Mouse (Mus musculus) midbrain, postnatal 0 days (tissue): ENCODE measurements at regions not wholly inside any gene's neighbourhood (a gene's known extent, or its start where the extent isn't known, plus 50 kb on each side); places are given as distances from the start of the nearest gene placed in this dataset.

Experiments
- ATAC-seq: fragments of 200-750 bp; cut with Nextera tagmentation; 2 replicates; pipeline ENCODE4 v1.8.0; 2017; ENCODE audit warnings: moderate number of reproducible peaks, mild to moderate bottlenecking, moderate TSS enrichment, moderate library complexity; ENCODE audit not compliant: low FRiP score
- DNase-seq: peaks from one replicate; pipeline ENCODE4 v3.0.0-alpha.2; 2015; ENCODE audit warnings: low spot score
- H3K27ac ChIP-seq: fragments of 300-500 bp; sonication (generic); 2 replicates; pipeline ENCODE4 v1.5.1; 2014; ENCODE audit warnings: low read depth, mild to moderate bottlenecking, low read length, mixed read lengths
- H3K27me3 ChIP-seq: fragments of 300-500 bp; sonication (generic); 2 replicates; pipeline ENCODE4 v1.6.1; 2014; ENCODE audit warnings: low read length, control low read depth, mixed read lengths; ENCODE audit not compliant: insufficient read depth
- H3K36me3 ChIP-seq: fragments of 300-500 bp; sonication (generic); 2 replicates; pipeline ENCODE4 v1.6.1; 2014; ENCODE audit warnings: low read length, control low read depth, mixed read lengths; ENCODE audit not compliant: insufficient read depth
- H3K4me1 ChIP-seq: fragments of 300-500 bp; sonication (generic); 2 replicates; pipeline ENCODE4 v1.6.1; 2014; ENCODE audit warnings: mild to moderate bottlenecking, control low read depth, antibody characterized with exemption, low read length, mixed read lengths; ENCODE audit not compliant: insufficient read depth
- H3K4me2 ChIP-seq: fragments of 300-500 bp; sonication (generic); 2 replicates; pipeline ENCODE4 v1.6.1; 2014; ENCODE audit warnings: low read depth, mild to moderate bottlenecking, low read length, mixed read lengths; ENCODE audit not compliant: poor library complexity, severe bottlenecking
- H3K4me3 ChIP-seq: fragments of 300-500 bp; sonication (generic); 2 replicates; pipeline ENCODE4 v1.5.1; 2014; ENCODE audit warnings: low read depth, mild to moderate bottlenecking, low read length, moderate library complexity
- H3K9ac ChIP-seq: fragments of 300-500 bp; sonication (generic); replicated peaks from 2 replicates; pipeline ENCODE4 v1.6.1; 2014; ENCODE audit warnings: mild to moderate bottlenecking, low read length, moderate library complexity, mixed read lengths; ENCODE audit not compliant: poor library complexity, severe bottlenecking
- H3K9me3 ChIP-seq: fragments of 300-500 bp; sonication (generic); 2 replicates; pipeline ENCODE4 v1.6.1; 2016; ENCODE audit warnings: low read length, control low read depth
- CTCF ChIP-seq: IDR thresholded peaks from 2 replicates; pipeline ENCODE4 v1.5.1; 2016; ENCODE audit warnings: antibody characterized with exemption, mild to moderate bottlenecking
- WGBS: fragments of 180-500 bp; shearing (Covaris S2); extraction: QIAGEN DNeasy Blood & Tissue Kit; methylation state at CpG from one replicate; pipeline ENCODE4 v1.1.7; 2014; 5-methylcytosine and 5-hydroxymethylcytosine counted together

DNA sequence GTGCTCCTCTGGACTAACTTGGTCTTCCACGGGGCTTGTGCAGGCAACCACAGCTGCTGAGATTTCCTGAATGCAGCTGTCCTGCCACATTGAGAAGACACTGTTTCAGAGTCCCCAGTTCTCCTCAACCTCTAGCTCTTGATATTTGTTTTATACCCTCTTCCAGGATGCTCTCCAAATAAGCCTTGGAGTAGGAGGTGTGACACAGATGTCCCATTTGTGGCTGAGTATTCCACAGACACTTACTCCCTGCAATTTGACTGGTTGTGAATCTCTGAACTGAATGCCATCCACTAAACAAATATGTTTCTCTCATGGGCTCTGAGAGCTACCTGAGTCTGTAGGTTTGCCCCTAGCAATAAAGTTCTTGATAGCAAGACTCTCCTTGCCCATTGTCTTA is 140.5 kb upstream of the Nckap5 start:
- Histone ChIP-seq H3K9me3 (no peaks in the 10 kb centered on the region), H3K4me3 (no peak overlapping the region), H3K4me1 (no peaks in the 10 kb centered on the region), H3K4me2 (no peak overlapping the region), H3K36me3 (no peaks in the 10 kb centered on the region), H3K27ac (no peak overlapping the region), H3K9ac (no peak overlapping the region), H3K27me3 (no peaks in the 10 kb centered on the region)
- 93% methylated on average over 1 of the region's 1 CpGs for WGBS
- no peak for TF ChIP-seq CTCF
- DNase-seq (no peak), ATAC-seq (no peak)

- H3K4me2 ChIP-seq = no peak overlapping the region
- no peak for ATAC-seq
- H3K9ac ChIP-seq = no peak overlapping the region
- peak; percentile 33 for TF ChIP-seq CTCF
- DNase-seq = no peak
- H3K9me3 ChIP-seq = no peaks in the 10 kb centered on the region
- H3K4me3 ChIP-seq = no peak overlapping the region
- H3K4me1 ChIP-seq = no peaks in the 10 kb centered on the region
- no peaks in the 10 kb centered on the region for H3K27me3 ChIP-seq
- H3K27ac ChIP-seq = no peak overlapping the region
- no peaks in the 10 kb centered on the region for H3K36me3 ChIP-seq
Measured at GRCm38 (mm10) chr1:126966394-126966793, 135.8 kb upstream of the Nckap5 start.

- H3K27me3 ChIP-seq = no peaks in the 10 kb centered on the region
- no peak overlapping the region for H3K4me2 ChIP-seq
- no peak overlapping the region for H3K9ac ChIP-seq
- ATAC-seq (peak; percentile 65; the same call in 1 of the 2 replicates), DNase-seq (peak; percentile 68)
- H3K27ac ChIP-seq = peak overlapping the region; percentile 58
- no peaks in the 10 kb centered on the region for H3K9me3 ChIP-seq
- no peaks in the 10 kb centered on the region for H3K36me3 ChIP-seq
- WGBS = 54% methylated on average over 12 of the region's 12 CpGs
- TF ChIP-seq CTCF = no peak
- H3K4me3 ChIP-seq = no peak overlapping the region
- peaks cover 3% of the 10 kb centered on the region for H3K4me1 ChIP-seq
Measured at GRCm38 (mm10) chr1:126955839-126956720, 125.5 kb upstream of the Nckap5 start.

- no peaks in the 10 kb centered on the region for H3K9me3 ChIP-seq
- no peak overlapping the region for H3K9ac ChIP-seq
- ATAC-seq = no peak
- H3K27me3 ChIP-seq = no peaks in the 10 kb centered on the region
- H3K27ac ChIP-seq = no peak overlapping the region
- no peak overlapping the region for H3K4me3 ChIP-seq
- peak; percentile 30; the same call in 1 of the 2 replicates for TF ChIP-seq CTCF
- H3K4me1 ChIP-seq = no peaks in the 10 kb centered on the region
- no peak overlapping the region for H3K4me2 ChIP-seq
- DNase-seq = no peak
- 95% methylated on average over 1 of the region's 1 CpGs for WGBS
- H3K36me3 ChIP-seq = no peaks in the 10 kb centered on the region
Measured at GRCm38 (mm10) chr1:126947860-126948259, 117.3 kb upstream of the Nckap5 start.

- Histone ChIP-seq H3K27me3 (no peaks in the 10 kb centered on the region), H3K4me3 (no peak overlapping the region), H3K4me2 (no peak overlapping the region), H3K27ac (no peak overlapping the region), H3K36me3 (no peaks in the 10 kb centered on the region), H3K4me1 (no peaks in the 10 kb centered on the region), H3K9ac (no peak overlapping the region), H3K9me3 (no peaks in the 10 kb centered on the region)
- ATAC-seq (no peak), DNase-seq (no peak)
- no peak for TF ChIP-seq CTCF
- WGBS = 51% methylated on average over 4 of the region's 4 CpGs
Measured at GRCm38 (mm10) chr1:126932658-126933057, 102.1 kb upstream of the Nckap5 start.

GRCm38 (mm10) chr1:126931754-126932153 is 101.2 kb upstream of the Nckap5 start:
- Histone ChIP-seq H3K27ac (no peak overlapping the region), H3K36me3 (no peaks in the 10 kb centered on the region), H3K4me3 (no peak overlapping the region), H3K4me2 (no peak overlapping the region), H3K9ac (no peak overlapping the region), H3K27me3 (no peaks in the 10 kb centered on the region), H3K4me1 (no peaks in the 10 kb centered on the region), H3K9me3 (no peaks in the 10 kb centered on the region)
- under 1% methylated on average over 6 of the region's 6 CpGs for WGBS
- TF ChIP-seq CTCF = peak; percentile 99
- DNase-seq = peak; percentile 92
- no peak for ATAC-seq
